Mouse (Mus musculus) bone marrow, adult 2 months (tissue): ENCODE results near the gene Cdc7.

Experiments used
- CTCF ChIP-seq: fragments of 200-500 bp; IDR thresholded peaks from 2 replicates; pipeline ENCODE4 v1.5.1; 2011; ENCODE audit warnings: low read length, control low read depth; ENCODE audit not compliant: control insufficient read depth, insufficient read depth
- POLR2A ChIP-seq: fragments of 200-500 bp; IDR thresholded peaks from 2 replicates; pipeline ENCODE4 v1.6.1; 2011; ENCODE audit warnings: low read depth, mild to moderate bottlenecking, control low read depth, low read length, borderline replicate concordance; ENCODE audit not compliant: control insufficient read depth

DNA sequence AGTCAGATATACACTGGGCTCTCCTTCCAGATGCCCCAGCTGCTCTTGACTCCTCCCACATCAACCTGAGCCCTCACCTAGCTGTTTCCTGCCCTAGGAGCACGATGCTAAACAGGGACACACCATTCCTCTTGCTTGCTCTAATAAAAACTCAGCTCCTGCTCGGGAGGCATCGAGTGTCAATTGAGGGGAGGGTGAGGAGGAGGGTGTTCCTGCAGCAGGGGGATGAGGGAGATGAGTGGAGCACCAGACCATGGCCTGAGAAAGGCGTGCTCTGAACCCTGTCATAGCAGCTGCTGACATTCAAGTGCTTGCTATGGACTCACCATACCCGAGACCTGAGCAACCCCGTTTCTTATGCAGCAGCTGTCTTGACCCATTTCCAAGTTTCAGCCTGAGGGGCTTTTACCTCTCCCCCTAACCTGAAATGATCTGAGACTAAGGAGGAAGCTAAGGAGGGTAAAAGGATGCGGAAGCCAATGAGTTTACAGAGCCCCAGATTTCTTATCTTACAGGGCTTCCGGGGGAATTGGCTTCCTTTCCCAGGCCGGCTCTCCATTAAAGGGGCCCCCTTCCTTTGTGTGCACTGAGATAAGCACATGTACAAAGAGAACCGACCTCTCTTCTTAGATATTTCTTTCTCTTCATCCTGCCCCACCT lies 51.4 kb downstream of the Cdc7 start:
- TF ChIP-seq CTCF (no peak), POLR2A (no peak)
